Mouse (Mus musculus): ENCODE results near the gene Sipa1l1.

Sipa1l1 gene

GRCm38 (mm10) chr12:82382932-82383331, 213.8 kb downstream of the Sipa1l1 start:
- no peak for DNase-seq (ENCODE audit: low spot score in 2 of 2)

- DNase-seq (ENCODE audit: low spot score in 2 of 2) = no peak
Observed at GRCm38 (mm10) chr12:82384719-82385118, 215.6 kb downstream of the Sipa1l1 start.

GRCm38 (mm10) chr12:82387042-82387441, 217.9 kb downstream of the Sipa1l1 start:
- no peak for DNase-seq (ENCODE audit: low spot score in 2 of 2)

GRCm38 (mm10) chr12:82387647-82388046, 218.5 kb downstream of the Sipa1l1 start:
- DNase-seq (ENCODE audit: low spot score in 2 of 2) = peak; percentile 73 to 81

GRCm38 (mm10) chr12:82388144-82388543, 219.0 kb downstream of the Sipa1l1 start:
- DNase-seq (ENCODE audit: low spot score in 2 of 2) = no peak

- DNase-seq (ENCODE audit: low spot score in 2 of 2) = no peak
Observed at GRCm38 (mm10) chr12:82394118-82394861, 225.2 kb downstream of the Sipa1l1 start.

GRCm38 (mm10) chr12:82395194-82395593, 226.1 kb downstream of the Sipa1l1 start:
- no peak for DNase-seq (ENCODE audit: low spot score in 2 of 2)

GRCm38 (mm10) chr12:82397193-82397592, 228.1 kb downstream of the Sipa1l1 start:
- DNase-seq (ENCODE audit: low spot score in 2 of 2) = no peak

GRCm38 (mm10) chr12:82397751-82398150, 228.6 kb downstream of the Sipa1l1 start:
- peak; percentile 53 to 56 for DNase-seq (ENCODE audit: low spot score in 2 of 2)

GRCm38 (mm10) chr12:82398926-82399325, 229.8 kb downstream of the Sipa1l1 start:
- no peak for DNase-seq (ENCODE audit: low spot score in 2 of 2)

GRCm38 (mm10) chr12:82399971-82400720, 231.0 kb downstream of the Sipa1l1 start:
- no peak for DNase-seq (ENCODE audit: low spot score in 2 of 2)

- DNase-seq (ENCODE audit: low spot score in 2 of 2) = no peak
Observed at GRCm38 (mm10) chr12:82400783-82401182, 231.7 kb downstream of the Sipa1l1 start.

- no peak for DNase-seq (ENCODE audit: low spot score in 2 of 2)
Observed at GRCm38 (mm10) chr12:82401440-82401839, 232.3 kb downstream of the Sipa1l1 start.

GRCm38 (mm10) chr12:82402635-82403034, 233.5 kb downstream of the Sipa1l1 start:
- DNase-seq (ENCODE audit: low spot score in 2 of 2) = no peak

GRCm38 (mm10) chr12:82407531-82408255, 238.6 kb downstream of the Sipa1l1 start:
- DNase-seq (ENCODE audit: low spot score in 2 of 2) = no peak

- no peak for DNase-seq (ENCODE audit: low spot score in 2 of 2)
Observed at GRCm38 (mm10) chr12:82408486-82408885, 239.4 kb downstream of the Sipa1l1 start.

- no peak for DNase-seq (ENCODE audit: low spot score in 2 of 2)
Observed at GRCm38 (mm10) chr12:82409686-82410472, 240.8 kb downstream of the Sipa1l1 start.

- DNase-seq (ENCODE audit: low spot score in 2 of 2) = peak in 1 of 2 experiments; percentile 69
Observed at GRCm38 (mm10) chr12:82412291-82413032, 243.3 kb downstream of the Sipa1l1 start.

- no peak for DNase-seq (ENCODE audit: low spot score in 2 of 2)
Observed at GRCm38 (mm10) chr12:82415690-82416364, 246.7 kb downstream of the Sipa1l1 start.

GRCm38 (mm10) chr12:82419027-82419426, 249.9 kb downstream of the Sipa1l1 start:
- no peak for DNase-seq (ENCODE audit: low spot score in 2 of 2)

All from right cerebral cortex, adult 2 months (tissue).